Mouse (Mus musculus) kidney, adult 9 months (tissue): ENCODE results near the gene Itk.
A peak's percentile ranks its signal among the peaks of the same experiment; 100 is the strongest.

ENCODE experiments used
- DNase-seq: peaks from one replicate; pipeline ENCODE4 v3.0.0; 2022

The Itk gene

DNA sequence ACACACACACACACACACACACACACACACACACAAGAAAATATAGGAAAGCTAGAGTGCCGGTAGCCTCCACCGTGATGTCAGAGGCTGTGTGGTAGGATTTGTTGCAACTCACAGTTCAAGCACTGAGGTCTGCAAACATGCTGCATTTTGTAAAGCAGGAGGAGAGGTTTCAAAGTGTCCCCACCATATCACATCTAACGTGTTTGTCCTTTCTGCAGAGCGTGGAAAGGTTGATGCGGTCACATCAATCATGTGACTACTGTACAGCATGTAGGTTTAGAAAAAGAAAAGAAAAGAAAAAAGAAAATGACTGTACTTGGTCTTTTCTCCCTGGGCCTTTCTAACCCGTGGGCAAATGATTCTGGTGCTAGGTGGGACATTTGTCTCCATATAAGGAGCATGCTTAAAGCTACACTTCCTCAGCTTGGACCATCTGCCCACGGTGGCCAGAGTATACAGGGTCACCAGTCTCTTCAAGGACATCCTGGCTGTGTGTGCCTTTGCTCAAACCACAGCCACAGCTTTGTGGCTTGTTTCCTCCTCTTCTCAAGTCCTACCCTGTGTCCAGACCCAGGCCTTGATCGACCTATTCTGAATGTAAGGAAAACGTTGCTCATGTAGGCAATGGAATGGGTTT, 83.3 kb downstream of the Itk start:
- no peak for DNase-seq

DNA sequence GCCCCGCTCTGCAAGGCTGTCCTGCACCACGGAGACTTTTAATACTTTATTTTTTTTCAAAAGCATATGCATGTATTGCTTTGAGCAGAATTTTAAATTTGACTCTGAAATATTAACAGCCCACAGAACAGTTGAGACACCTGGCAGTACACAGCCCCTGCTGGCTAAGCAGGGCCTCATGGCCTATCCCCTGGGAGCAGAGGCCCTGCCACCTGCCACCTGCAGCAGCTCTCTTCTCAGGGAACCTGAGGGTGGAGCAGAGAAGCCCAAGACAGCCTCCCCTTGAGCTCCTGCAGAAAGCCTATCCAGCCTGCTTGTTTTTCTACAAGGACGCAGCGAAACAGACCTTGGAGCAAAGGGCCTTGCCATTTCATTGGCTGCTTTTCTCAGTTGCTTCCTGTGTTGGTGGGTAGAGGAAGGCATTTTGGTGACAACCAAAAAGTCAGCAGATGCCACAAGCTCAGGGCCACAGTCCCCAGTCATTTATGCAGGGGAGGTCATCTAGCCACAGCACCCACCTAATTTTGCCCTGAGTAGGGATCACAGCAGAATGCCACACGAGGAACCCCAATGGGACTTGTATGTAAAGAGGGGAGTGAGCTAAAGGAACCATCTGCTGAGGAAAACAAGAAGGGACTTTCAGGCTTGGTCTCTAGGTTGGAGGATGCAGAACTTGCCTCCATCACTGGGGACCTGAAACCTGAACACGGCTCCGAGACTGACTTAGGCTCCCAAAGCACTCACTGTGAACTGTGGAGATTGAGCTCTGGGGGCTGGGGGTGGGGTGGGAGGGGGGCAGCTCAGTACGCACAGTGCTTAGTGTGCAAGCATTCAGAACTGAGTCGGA, 84.2 kb downstream of the Itk start:
- no peak for DNase-seq

DNA sequence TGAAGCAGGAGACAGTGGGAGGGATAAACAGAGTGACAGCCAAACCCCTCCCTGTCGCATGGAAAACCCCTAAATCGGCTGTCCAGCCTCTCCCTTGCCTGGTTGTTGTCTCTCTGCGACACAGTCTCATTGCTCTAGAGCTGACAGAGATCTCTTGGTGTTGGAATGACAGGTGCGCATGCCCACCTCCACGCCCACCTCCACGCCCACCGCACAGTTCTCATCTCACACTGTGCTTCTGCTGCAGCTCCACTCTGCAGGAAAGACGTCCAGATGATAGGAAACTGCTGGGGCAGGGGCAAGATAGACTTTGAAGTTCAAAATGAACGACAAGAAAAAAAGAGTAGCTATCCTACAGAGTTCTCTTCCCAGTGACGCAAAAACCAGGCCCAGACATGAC, 85.2 kb downstream of the Itk start:
- no peak for DNase-seq

DNA sequence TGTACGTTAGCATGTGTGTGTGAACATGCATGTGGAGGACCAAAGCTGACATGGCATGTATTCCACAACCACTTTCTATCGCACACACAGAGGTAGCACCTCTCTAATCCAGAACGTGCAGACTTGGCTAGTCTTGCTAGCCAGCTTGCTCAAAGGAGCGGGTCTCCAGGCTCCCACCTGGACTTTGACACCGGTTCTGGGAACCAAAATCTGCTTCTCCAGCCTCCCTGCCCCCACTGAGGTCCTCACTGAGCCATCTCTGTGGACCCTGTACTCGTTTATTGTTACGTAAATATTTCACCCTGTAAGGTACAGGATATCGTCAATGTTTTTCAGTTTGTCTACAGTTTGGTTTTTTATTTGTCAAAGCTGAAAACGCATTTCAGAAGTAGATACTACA, 86.8 kb downstream of the Itk start:
- DNase-seq: peak; percentile 73

DNA sequence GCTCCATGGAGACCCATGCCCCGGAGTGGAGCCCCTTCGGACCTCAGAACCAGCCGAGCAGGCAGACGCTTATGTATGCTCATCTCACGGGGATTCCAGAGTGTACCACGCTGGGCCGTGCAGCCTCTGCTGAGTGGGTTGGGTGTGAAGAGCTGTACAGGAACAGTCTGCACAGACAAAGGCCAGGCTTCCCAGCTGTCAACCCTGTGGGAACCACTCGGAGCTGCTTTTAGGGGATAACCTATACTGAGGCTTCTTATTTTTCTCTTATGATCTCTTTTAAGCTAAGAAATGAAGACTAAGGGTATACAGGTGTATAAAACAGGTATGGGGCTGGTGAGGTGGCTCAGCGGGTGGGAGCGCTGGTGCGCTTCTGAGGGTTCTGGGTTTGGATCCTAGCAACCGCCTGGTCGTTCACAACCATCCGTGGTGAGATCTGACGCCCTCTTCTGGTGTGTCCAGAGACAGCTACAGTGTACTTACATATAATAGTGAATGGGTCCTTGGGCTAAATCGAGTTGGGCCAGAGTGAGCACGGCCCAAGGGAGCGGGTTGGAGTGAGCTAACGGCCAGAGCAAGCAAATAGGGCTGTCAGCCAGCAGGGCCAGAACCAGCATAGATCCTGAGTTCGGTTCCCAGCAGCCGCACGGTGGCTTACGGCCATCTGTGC, 87.6 kb downstream of the Itk start:
- DNase-seq: no peak

DNA sequence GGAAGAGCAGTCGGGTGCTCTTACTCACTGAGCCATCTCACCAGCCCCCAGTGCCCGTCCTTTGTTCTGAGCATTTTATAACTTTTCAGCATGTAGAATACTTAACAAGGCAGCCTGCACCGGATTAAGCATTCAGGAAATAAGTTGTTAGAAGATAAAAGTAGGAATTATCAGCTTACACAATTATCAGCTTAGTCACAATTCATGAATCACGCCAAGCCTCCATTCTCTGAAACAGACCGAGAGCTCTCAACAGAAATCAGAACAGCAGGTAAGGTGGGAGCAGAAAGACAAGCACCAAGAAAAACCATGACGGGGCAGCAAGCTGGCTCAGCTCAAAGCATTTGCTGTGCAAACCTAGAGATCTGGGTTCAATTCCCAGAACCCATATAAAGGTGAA, 89.4 kb downstream of the Itk start:
- no peak for DNase-seq

DNA sequence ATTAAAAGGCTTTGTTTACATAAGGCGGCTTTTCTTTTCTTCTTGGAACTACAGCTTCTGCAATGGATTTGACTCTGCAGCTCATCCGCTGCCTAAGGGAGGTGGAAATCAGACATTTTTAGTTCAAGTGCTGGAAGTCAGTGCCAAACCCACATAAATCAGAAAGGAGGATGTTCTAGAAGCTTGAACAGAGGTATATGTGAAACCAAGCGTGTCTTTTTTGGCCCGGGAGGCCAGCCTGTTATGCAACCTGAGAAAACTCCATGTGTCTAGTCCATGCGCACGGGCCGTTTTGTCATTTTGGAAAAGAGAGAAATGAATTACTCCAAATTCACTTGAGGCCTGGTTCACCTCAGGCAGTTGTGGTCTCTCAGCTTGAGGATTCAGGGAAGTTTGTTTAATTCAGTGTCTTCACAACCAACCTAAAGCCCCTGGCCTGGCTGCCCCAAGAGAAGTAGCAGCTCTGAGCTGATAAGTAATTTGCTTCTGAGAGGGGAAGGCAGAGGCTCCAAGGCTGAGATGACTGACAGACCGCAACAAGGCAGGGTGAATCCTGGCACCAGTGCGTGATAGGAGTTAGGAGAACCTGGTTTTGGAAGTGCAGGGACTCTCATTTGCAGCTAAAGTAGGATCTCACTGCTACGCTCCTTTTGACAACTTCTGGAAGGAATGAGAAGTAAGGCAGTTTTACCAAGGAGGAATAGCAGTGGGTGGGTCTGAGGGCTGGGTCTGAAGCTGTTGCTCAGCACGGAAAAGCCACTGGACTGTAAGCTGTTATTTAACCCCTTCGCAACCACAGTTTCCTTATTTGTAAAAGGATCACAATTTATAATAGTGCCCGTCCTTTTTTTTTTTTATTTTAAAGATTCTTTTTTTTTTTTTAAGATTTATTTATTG, 90.2 kb downstream of the Itk start:
- DNase-seq: peak; percentile 77

DNA sequence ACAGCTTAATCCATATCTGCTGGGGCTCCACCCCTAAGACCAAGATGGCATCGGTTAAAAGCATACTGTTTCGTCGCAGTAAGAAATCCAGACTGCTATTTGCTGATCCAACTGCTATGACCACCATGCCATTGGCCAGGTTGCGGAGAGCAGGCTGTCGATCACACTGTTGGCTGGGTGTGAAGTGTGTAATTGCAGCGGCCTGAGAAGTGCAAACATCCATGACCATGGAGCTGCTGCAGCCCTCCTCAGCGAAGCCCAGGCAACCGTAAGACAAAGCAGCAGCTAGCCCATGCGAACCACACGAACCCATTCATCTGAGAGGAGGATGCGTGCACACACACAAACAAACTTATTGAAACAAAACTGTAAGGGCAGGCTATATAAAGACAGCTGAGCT, 94.9 kb downstream of the Itk start:
- no peak for DNase-seq

DNA sequence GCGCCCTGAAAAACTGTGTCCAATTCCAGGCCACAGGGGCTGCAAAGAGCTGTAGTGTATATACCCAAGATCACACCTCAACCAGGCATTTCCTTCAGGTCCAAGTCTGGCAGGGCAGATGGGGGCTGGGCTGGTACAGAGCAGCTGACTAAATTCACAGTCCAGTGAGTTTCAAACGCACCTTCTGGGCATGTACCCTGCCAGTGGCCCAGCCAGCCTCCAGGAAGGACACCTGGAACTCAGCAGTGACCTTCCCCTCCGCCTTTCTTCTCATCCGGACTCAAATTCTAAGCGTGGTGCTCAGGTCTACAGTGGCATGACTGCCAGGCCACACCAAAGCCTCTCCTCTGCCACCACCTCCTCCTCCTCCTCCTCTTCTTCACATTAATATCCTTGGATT, 95.8 kb downstream of the Itk start:
- peak; percentile 91 for DNase-seq

DNA sequence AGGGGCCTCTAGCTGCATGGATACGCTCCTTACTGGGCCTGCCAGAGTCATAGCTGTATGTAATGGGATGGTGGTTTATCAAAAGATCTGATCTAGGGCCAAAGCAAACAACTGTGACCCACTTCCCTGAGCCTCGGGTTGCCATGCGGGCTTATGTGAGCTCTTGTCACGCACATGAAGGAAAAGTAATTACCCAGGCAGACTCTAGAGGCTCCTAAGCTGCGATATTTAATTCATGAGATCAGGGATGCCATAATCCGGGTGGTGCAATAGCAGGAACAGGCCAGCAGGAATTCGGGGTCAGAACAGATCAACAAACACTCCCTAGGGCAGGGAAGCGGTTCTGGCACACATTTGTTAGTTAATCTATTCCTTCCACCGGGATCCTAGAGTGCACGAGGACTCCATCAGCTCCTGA, 98.3 kb downstream of the Itk start:
- peak; percentile 82 for DNase-seq

DNA sequence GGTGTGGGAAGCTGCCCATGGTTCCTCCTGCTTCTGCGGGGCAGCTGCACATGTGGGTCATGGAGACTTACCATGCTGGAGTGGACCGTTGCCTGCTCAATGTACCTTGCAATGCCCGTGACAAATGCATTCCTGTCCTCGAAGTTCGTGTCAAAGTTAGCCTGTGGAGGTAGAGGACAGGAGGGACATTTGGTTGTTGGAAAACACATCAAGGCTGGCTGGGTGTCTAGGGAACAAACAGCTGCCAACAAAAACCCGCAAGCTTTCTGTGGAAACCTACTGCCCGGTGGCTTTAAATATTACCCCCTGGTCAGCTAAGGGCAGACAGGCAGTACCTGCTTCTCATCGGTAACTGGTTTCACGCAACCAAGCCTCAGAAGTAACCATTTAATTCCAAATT, 99.8 kb downstream of the Itk start:
- DNase-seq: peak; percentile 72

DNA sequence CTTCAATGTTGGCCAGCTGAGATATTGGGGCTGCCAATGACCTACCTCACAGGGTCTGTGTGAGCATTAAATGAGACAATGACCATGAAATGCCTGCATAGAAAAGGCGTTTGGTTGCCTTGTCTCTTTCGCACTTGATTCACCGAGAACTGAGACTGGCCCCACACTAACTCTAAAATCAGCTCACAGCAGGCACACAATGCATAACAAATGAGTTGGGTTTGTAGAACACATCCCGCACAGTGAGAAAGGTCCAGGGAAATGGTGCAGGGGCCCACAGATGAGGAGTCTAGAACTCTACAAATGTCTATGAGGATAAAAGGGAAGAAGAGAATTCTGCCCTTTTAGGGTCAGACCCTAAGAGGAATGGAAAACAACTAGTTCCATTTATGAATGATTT, 100.3 kb downstream of the Itk start:
- no peak for DNase-seq

DNA sequence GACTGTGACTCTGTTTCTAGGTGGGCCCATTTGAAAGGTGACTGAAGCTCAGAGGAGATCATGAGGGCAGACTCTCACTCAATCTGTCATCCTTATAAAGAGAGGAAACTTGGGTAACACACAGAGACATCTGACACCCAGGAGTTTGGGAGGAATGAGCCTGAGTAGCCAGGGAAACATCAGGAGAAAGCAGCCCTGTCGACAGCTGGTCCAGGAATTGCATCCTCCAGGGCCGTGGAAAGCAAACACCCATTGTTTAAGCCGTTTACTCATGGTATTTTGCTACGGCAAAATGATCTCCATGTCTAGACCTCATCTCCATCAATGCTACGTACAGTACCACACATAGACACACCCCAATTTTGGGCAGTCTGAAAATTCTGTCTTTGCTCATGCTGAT, 101.2 kb downstream of the Itk start:
- DNase-seq: no peak

DNA sequence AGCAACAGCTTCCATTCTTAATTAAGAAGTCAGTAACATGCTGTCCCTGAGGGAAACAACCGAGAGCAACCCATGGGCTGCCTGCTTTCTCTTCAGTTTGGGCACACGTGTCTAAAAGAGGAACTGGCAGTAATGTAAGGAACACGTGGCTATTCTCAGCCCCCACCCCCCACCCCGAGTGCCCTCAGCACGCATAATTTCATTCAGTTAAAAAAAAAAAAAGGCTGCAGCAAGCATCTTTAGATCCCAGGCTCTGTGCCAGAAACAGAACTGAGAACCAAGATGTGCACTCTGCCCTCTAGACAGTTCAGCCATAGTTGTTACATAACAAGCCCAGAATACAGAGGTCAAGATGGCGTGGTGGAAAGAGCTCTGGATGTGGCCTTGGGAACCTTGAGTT, 102.5 kb downstream of the Itk start:
- DNase-seq: peak; percentile 93

DNA sequence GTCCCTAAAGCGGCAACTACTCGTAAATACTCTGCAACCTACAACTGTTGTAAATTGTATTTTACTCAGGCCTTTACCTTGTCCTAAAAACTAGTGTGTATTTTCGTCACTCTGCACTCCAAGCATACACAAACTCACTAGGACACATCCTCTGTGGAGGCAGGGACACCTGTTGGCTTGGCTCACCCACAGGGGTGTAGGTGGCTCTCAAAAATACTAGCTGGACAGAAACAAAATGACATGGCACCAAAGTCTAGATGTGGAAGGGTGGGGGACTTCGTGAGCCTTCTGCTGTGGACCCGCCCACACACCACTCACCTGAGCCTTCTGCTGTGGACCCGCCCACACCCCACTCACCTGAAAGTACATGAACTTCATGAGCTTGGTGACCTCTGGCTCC, 105.5 kb downstream of the Itk start:
- no peak for DNase-seq

DNA sequence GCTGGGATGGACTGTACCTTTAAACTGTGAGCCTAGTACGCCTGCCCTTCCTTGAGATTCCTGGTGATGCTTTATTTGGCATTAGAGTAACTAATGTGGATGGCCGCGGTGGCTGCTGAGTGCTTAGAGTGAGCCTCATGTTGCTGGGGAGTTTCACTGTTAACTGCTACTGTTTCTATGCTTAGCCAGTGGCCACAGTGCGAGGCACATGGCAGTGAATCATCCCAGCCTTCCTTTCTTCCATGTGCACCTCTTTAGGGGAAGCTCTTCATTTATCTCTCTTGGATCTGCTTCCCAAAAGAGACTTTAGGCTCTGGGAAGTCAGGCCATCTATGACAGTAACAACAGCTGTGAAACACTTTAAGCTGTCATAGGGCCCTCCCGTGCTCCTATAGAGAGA, 106.7 kb downstream of the Itk start:
- no peak for DNase-seq

DNA sequence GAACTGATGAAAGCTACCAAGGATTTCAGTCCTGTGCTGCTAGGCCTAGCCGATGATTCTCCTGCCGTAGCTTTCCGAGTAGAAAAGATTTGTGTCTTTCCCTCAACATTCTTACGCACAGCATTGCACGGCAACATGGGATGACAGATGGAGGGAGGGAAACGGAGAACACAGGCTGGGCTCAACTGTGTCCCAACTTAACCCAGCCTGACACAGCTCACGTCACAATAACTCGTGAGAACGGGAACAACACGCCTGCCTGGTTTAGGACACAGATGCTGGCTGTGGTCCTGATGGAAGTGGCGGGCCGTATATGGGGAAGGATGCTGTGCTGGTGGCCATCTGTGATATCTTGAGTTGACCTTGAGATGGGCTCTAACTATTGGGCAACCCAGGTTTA, 110.6 kb downstream of the Itk start:
- DNase-seq: no peak

DNA sequence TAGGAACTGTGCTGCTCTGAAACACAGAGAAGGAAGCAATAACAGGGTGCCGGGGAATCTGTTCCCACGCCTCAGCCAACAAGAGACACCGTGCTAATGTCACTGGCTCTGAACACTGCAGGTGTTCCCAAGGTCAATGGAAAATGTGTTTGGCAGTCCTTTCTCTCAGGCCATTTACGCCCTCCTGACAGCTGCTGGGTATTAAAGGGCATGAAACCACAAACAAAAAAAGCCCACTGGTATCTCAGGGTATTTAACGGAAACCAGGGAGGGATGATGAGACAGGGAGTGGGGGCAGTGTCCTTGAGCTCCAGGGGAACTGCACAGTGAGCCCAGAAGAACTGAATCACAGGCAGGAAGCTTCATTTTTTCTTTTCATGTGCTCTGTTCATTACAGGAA, 111.2 kb downstream of the Itk start:
- no peak for DNase-seq

DNA sequence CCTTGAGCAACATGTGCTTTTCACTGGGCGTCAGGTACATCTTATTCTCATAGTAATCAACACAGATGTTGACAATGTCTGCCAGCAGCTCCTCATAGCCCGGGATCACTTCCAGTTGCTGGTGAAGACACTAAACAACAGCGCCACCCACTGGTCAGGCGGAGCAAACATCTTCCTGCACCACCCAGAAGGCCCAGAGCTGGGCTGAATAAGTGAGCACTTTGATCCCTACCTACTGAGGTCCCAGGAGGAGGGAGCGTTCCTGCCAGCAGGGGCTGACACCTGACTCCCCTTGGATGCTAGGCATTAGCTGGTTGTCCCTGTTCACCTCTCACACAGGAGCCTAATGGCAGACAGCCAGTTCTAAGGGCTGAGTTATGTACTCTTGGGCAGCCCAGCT, 112.5 kb downstream of the Itk start:
- peak; percentile 81 for DNase-seq

DNA sequence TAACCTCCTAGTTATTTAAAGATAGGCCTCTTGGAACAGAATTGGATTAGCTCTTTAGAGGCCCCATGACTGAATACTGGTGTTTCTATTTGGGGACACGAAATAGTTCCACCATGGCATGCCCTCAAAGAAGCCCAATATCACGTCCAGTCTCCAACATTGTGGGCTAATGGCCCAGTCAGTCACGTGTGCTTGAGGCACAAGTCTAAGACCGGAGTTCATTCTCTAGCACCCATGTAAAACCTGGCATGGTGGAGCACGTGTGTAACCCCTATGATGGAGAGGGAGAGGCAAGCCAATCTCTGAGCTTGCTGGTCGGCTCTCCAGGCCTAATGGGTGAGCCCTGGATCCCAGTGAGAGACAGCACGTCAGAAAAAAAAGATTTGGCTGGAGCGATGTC, 113.1 kb downstream of the Itk start:
- no peak for DNase-seq

DNA sequence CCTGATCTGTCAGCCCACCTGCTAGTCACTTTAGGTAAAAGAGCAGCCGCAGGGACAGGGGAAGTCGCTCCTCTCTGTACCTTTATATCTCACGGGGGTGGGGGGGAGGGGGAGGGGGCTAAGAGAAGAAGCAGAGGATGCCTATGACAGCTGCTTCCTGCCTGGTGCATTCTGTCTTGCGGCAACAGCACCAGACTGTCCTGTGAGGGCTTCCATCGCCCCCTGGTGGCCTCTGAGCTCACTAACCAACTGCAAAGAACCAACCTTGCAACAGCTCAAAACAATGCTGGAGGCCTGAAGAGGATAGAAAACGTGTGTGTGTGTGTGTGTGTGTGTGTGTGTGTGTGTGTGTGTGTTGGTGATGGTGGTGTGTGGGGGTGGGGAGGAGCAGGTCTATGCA, 114.0 kb downstream of the Itk start:
- DNase-seq: peak; percentile 76
